Mouse (Mus musculus) retina, embryonic 14.5 days (tissue): ENCODE results near the gene Tbc1d2b.

Experiments
- DNase-seq: peaks from one replicate; pipeline ENCODE4 v3.0.0-alpha.2; 2015; ENCODE audit warnings: low spot score

The Tbc1d2b gene

DNA sequence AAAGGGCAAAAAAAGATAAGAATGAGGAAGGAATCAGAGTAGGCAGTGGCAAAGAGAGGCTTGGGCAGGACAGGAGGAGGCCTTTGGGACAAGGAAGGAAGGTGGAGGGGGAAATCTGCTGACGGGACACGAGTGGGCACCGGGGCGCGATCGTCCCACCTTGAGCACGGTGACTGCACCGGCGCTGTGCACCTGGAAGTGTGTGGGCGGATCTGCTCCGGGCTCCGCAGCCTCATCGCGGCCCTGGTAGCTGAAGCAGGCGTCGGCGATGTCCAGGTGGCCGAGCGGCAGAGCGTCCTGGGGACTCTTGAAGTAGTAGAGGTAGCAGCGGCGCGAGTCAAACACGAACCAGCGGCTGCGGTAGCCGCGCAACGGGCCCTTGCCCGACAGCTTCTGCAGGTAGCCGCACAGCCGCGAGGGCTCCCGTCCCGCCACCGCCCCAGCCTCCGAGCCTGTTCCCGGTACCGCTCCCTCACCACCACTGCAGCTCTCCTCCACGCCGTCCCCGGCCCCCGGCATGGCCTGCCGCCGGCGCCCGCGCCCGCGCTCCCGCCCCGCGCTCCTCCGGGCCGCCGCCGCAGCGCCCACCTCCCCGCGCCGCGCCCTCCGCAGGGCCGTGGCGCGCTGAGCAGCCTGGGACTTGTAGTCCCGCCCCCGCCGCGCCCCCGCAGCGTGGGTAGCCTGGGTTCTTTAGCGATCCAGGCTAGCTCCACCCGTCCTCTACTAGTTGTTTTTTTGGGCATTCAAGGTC, at the start of gene Tbc1d2b:
Gene Tbc1d2b (minus strand): TSS at position 612 of the 751 bp plus-strand sequence.
- DNase-seq, result peak; percentile 75

DNA sequence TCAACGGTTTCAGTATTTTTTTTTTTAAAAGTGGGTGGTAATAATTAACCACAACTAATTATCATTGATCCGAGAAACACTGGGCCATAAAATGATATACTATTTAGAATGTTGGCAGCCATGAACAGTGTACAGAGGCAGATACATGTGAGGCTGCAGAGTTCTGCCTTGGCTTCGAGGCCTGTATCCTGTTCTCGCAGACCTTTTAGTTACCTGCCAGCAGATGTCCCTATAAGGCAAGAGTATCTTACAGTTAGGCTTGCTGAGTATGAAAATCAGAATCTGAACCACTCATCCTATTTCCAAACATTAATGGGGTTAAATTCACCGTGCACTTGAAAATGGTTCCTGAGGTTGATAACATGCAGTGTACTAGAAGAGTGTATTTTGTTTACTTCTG, 45.7 kb upstream of the Tbc1d2b start:
- DNase-seq, result peak; percentile 28

DNA sequence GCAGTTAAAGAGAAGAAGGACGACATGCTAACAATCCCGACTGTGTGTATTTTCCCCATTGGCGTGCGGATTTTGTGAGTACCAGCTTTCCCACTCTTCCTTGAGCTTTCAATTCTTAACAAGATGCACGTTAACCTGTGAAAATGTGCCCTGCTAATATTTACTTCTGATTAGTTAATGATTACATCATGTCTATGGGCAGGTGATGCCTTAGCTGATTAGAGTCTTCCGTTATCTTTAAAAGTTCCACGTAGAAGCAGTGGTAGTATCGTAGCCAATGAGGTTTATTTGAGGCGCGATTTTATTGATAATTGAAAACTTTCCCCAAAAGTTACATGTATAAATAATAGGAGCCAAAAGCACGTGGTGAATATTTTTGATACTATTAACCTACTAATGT, 45.1 kb upstream of the Tbc1d2b start:
- no peak for DNase-seq

DNA sequence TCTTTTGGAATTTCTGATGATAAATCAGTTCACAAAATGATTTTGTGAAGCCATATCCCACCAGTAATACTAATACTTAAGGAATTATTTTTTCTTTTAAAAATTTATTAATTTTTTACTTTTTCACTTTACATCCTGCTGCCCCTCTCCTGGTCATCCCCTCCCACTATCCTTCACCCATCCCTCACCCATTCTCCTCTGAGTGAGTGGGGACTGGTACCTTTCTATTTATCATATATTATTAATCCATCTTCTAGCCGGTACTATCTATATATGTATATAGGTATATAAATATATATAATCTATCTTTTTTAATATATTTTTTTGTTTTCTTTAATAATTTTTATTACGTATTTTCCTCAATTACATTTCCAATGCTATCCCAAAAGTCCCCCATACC, 33.6 kb upstream of the Tbc1d2b start:
- no peak for DNase-seq

DNA sequence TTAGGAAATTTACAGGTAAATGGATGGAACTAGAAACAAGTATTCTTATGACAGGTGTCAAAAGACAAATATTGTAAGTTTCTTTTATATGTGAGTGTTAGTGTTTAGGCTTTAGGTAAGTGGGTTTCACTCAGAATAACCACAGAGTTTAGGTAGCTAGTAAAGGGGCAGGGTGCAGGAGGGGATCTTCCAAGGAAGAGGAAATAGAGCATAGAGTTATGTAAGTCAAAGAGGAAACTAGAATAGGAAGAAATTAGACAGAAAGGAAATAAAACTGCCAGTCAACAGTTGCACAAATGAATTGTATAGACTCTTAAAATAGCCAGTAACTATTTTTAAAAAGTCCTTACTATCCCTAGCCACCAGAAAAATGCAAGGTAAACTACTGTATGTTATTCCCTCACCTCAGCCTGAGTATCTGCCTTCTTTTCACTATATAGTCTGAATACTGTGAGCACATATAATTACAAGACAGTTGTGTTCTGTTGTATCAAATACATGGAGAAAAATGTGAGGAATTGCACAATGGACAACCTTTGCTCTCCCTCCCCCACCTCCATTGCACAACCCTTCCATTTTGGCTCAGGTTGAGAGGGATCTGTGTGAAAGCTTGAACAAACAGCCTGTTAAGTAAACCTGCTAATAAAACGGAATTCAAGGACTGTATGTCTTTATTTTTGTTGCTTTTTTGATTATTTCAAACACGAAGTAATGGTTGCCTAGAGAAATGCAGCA, 32.7 kb upstream of the Tbc1d2b start:
- no peak for DNase-seq

DNA sequence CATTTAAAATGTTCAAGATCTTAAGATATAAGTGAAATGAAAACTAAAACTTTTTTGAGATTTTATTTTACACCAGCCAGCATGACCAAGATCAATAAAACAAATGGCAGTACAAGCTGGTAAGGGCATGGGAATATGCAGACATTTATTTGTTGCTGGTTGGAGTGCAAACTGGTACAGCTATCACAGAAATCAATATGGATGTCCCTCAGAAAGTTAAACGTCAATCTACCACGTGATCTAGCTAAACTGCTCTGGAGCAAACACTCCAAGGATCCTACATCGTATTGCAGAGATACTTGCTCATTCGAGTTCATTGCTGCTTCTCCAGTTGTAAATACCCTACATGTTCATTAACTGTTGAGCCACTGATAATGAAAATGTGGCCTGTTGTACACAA, 32.1 kb upstream of the Tbc1d2b start:
- no peak for DNase-seq

DNA sequence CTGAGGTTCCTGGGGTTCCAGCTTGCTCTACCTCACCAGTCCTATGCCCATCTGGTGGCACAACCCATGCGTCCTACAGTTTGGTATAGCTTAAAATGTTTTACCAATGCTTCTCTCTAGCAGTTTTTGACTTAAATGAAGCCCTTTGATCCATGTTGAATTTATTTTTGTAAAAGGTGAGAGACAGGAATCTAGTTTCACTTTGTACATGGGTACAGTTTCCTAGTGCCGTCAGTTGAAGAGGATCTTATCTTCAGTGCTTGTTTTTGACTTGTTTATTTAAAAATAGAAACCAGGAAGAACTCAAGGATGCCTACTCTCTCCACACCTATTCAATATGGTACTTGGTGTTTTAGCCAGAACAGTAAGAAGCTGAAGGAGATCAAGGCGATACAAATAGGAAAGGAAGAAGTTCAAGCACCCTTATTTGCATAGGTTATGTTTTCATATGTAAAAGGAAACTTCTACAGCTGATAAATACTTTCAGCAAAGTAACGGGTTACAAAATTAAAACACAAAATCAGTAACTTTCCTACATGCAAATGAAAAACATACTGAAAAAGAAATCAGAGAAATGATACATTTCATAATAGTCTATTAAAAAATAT, 30.6 kb upstream of the Tbc1d2b start:
- no peak for DNase-seq

DNA sequence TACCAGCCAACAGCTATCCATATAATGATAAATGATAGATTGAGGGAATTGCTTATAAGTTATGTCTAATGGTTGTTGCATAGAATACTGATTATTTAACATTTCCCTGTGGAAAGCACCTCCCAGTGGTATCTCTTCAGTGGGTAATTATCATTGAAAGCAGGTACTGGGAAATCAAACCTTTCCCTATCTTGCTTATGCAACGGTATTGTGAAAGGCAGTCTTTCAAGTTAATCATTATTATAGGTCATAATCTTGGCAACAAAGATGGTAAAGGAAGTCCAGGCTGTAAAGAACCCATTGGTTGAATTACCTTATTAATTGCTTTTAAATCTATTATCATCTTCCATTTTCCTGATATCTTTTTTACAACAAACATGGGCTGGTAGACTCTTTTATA, 27.0 kb upstream of the Tbc1d2b start:
- DNase-seq, result no peak

DNA sequence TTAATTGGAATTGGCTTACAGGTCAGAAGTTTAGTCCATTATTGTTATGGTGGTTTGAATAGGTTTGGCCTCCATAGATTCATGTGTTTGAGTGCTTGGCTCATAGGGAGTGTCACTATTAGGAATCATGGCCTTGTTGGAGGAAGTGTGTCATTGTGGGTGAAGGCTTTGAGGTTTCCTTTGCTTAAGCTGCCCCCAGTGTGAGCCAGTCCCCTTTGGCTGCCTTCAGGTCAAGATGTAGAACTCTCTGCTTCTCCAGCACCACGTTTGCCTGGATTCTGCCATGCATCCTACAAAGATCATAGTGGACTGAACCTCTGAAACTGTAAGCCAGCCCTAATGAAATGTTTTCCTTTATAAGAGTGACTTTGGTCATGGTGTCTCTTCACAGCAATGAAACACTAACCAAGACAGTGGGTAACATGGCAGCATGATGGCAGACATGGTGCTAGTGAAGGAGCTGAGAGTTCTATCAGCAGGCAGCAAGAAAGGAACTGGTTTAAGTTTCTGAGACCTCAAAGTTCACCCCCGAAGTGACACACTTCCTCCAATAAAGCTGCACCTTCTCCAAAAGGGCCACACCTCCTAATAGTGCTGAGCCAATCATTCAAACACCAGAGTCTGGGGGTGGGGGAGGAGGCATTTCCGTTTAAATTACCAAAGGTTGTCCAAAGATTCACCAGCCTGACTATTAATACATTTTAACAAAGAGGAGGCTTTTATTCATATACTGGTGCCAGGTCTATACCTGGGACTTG, 23.2 kb upstream of the Tbc1d2b start:
- no peak for DNase-seq

DNA sequence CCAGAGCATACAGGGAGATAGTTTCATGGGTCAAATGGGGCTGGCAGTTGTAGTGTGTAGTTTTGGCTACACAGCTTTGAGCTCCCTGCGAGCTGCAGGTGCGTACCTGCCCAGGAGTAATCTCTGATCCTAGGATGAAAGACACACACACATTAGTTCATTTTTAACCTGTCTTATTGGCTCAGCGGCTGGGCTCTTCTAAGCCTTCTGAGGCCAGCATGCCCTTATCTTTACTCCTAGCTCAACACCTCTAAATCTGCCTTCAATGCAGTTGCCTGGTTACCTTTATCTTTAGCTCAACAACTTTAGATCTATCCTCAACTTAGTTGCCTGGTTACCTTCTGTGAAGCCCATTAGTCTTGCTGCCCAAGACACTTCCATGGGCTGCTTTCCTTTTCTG, 7.8 kb upstream of the Tbc1d2b start:
- no peak for DNase-seq

DNA sequence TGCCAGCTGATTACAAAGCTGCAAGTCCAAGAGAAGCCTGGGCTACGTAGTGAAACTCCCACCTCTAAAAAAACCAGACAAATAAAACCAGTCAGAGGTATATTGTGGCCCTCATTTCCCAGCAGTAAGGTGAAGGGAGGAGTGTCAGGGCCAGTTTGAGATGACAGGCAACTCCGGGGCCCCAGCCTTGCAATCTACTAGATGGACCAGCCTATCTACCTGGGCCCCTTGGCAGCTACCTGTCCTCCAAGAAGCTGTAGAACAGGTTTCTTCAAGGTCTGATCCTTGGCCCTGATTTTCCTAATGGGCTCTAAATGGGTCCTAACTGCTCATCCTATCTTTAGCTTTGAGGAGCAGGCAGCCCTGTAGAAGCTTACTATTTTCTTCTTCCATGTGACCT, 7.3 kb upstream of the Tbc1d2b start:
- DNase-seq, result no peak

DNA sequence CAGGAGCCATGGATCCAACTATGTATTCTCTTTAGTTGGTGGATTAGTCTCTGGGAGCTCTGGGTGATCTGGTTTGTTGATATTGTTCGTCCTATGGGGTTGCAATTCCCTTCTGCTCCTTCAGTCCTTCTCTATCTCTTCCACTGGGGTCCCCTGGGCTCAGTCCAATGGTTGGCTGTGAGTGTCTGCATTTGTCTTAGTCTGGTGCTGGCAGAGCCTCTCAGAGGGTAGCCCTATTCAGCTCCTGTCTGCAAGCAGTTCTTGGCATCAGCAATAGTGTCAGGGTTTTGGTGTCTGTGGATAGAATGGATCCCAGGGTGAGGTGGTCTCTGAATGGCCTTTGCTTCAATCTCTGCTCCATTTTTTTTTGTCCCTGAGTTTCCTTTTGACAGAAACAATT, 6.2 kb upstream of the Tbc1d2b start:
- no peak for DNase-seq

DNA sequence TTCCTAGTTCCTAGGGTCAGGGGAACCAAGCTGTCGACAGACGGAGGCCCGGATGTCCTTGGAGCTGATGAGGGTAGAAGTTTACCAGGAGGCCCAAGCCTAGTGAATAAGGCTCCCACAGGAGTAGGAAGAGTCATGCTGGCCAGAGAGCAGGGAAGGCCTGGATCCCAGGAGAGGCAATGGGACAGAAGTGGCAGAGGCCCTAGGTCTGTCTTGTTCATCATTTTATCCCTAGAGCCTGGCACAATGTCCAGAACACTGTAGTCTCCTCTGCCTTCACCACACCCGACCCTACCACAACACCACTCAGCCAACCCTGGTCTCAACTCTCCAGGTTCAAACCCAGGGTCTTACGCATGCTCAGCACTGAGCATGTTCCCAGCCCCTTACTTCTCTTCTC, 5.3 kb upstream of the Tbc1d2b start:
- no peak for DNase-seq

DNA sequence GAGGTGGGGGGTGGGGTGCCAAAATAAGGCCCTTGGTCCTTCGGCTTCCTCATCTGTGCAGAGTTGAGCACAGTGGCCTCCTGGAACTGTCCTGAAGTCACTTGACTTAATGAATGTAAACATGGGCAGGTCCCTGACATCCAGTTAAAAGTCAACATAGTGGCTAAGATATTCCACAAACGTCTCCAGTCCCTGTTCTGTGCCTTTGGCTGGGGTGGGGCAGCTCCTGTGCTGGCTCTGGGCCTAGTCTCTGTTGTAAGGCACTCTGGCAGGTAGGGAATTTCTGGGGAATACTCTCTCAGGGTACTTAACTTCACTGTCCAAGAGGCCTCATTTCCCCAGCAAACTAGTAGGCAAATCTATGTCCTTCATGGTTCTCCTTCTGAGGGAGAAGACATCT, 4.9 kb upstream of the Tbc1d2b start:
- DNase-seq, result no peak

DNA sequence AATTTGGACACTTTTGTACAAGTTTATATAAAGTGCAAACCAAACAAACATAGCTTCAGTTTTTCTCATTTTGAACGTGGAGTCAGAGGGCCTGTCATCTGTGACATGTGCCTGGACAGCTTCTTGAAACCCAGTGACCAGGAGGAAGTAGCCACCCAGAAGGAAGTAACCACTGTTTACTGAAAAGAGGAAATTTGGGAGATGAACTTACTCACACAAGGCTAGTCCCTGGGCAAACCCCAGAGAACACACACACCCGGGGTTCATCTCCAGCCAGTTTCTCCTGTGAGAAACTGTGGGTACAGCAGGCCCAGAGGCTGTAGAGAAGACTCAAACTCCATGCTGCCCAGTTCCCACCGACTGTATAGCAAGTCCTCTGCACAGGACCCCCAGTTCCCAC, 3.9 kb upstream of the Tbc1d2b start:
- DNase-seq, result no peak

DNA sequence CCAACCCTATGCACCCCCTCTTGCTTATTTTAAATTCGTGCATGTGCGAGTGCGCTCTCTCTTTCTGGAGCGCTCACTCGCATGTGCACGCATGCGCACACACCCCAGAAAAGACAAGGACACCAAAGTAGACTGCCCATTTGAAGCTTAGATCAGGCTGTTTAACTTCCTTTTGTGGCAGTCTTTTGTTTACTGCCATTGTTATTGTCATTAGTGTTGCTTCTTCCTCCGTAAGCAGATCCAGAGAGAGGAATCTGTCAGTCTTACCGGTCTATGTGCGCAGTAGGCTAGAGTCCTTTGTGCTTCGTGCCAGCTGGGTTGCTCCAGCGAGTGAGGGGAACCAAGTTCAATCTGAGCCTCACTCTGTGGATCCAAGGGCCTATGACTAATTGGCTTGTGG, 1.7 kb upstream of the Tbc1d2b start:
- DNase-seq, result no peak

DNA sequence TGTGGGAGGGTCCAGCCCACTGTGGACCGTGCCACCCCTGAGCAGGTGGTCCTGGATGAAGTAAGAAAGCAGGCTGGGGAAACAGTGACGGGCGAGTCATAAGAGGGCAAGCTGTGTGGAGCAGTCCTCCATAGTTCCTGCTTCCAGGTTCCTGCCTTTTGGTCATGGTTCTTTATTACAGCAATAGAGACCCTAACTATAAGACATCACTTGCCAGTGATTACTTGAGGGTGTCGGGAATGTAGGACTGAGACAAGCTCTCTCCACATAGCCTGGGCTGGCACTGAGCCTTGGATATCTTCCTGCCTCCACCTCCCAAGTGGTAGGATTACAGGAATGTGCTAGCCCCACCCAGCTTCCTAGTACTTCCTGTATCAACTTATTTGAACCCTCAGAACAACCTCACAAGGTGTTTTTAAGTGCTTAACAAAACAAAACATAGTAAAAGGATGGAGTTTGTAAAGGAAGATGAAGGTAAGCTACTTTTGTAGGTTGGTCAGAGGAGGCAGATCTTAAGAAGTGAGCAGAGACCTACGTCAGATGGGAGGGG, 1.0 kb upstream of the Tbc1d2b start:
- DNase-seq, result no peak

DNA sequence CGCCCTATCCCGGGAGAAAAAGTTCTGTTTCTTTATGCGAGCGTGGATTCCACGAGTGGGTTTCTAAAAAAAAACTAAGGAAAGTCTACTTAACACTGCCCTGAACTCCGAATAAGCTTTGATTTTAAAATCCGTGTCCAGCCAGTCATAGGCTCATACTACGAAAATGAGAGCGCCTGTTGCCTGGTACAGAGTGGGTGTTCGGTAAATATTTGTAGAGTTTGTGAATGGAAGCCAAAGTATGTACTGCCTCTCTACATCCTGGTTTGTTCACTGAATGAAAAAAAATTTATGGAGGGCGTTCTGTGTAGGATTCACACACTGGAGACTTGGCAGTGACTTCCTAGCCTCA, 316 bp upstream of the Tbc1d2b start:
- DNase-seq, result no peak

DNA sequence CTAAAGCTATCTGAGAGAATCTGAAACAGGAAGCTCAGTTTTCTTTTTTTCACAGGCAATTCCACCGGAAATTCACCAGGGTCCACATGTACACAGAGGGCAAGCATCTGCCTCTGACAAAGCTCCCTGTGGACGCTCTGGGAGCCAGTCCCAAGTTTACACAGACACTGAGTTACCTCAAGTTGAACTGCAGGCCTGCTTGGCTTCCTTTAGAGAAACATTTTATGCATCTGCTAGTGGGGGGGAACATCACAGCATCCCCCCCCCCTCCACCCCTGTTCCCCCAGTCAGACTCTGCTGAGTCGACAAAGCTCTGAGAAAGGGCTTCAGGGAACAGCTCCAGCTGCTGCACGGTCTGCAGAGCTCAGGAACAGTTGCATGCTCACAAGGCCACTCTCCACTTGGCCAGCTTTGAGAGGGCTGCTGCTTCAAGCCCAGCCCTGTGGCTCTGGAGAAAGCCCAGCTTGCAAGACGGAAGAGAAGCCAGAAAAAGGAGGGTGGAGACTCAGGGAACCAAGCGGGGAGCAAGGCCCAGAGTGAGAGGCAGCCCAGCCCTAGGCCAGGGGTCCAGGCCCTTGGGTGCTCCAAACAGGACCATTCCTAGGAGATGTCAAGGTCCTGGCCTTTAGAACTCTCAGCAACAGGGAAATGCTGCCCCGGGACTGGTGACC, 1.5 kb downstream of the Tbc1d2b start:
- DNase-seq, result peak; percentile 27

DNA sequence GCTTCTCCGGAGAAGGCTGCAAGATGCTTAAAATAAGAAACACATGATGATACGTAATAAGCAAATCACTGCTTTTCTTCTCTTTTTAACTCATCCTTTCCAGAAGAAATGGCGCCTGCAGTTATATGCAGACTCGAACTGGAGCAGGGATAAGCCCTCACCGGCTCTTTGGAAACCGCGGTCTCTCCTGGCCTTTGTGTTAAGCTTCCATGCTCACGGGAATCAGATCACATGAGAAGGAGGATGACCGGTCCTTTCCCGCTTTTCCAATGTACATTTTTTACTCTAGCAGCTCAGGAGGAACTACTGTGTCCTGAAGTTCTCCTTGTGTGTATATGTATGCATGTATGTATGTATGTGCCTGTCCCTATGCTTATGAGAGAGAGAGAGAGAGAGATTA, 3.7 kb downstream of the Tbc1d2b start:
- no peak for DNase-seq

DNA sequence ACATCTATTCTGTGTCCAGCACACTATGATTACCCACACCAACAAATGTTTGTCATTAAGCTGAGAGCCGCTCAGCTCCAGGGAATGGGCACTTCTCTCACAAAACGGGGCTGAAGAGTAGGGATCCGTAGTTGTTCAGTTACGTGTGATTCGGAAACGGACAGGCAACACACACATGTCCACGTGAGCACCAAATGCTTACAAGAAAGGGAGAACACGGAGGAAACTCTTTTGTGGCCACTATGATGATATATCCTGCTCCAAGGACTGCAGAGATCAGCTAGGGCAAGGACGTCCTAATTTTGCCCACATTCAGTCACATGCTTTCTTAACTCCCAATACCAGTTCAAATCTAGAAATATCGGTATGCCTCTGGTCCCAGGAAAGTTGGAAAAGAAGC, 4.5 kb downstream of the Tbc1d2b start:
- DNase-seq, result no peak
